Mouse (Mus musculus) midbrain, embryonic 10.5 days (tissue): ENCODE results near the gene Acsm3. TPM values are rescaled to one million over a fixed set of nuclear protein-coding genes. Genes with fewer than 3 reads are reported as not detected.
"Not testable (repeated sequence)": the region's sequence is repeated elsewhere in the genome, so short reads cannot be mapped to it uniquely, and the experiment has no call there.

Experiments
- DNase-seq: peaks from one replicate; pipeline ENCODE4 v3.0.0-alpha.2; 2017; ENCODE audit warnings: low spot score
- H3K27ac ChIP-seq: fragments of 300-500 bp; sonication (generic); replicated peaks from 2 replicates; pipeline ENCODE4 v1.5.1; 2016; ENCODE audit warnings: mild to moderate bottlenecking
- H3K27me3 ChIP-seq: fragments of 300-500 bp; sonication (generic); 2 replicates; pipeline ENCODE4 v1.6.1; 2016; ENCODE audit warnings: low read depth, mild to moderate bottlenecking; ENCODE audit not compliant: poor library complexity, severe bottlenecking
- H3K36me3 ChIP-seq: fragments of 300-500 bp; sonication (generic); 2 replicates; pipeline ENCODE4 v1.6.1; 2016; ENCODE audit warnings: mild to moderate bottlenecking, moderate library complexity
- H3K4me1 ChIP-seq: fragments of 300-500 bp; sonication (generic); 2 replicates; pipeline ENCODE4 v1.6.1; 2016
- H3K4me3 ChIP-seq: fragments of 300-500 bp; sonication (generic); 2 replicates; pipeline ENCODE4 v1.5.1; 2016; ENCODE audit warnings: mild to moderate bottlenecking, moderate library complexity
- H3K9me3 ChIP-seq: fragments of 300-500 bp; sonication (generic); replicated peaks from 2 replicates; pipeline ENCODE4 v1.6.1; 2016; ENCODE audit warnings: mild to moderate bottlenecking
- WGBS: fragments of 180-500 bp; shearing (Covaris S2); methylation state at CpG from one replicate; pipeline ENCODE4 v1.1.7; 2016; 5-methylcytosine and 5-hydroxymethylcytosine counted together
- polyA plus RNA-seq: library from polyadenylated mRNA; unstranded; fragments of >200 nt; fragmentation: Nextera tagmentation; extraction: Ambion mirVana; gene quantifications from 2 replicates; pipeline ENCODE4 v1.2.1, GENCODE M21; 2016

Acsm3 gene
- 0.10 and 0.19 TPM in 2 replicates for polyA plus RNA-seq

- Histone ChIP-seq H3K4me3 (no peak within 1 kb of the TSS), H3K36me3 (no peaks in the 10 kb centered on the region), H3K27ac (no peak within 1 kb of the TSS), H3K27me3 (no peaks in the 10 kb centered on the region), H3K9me3 (no peaks in the 10 kb centered on the region; the same call in 1 of the 2 replicates), H3K4me1 (no peaks in the 10 kb centered on the region)
- no peak for DNase-seq
- WGBS, result 88% methylated on average over 11 of the region's 11 CpGs
Measured at GRCm38 (mm10) chr7:119760527-119760951, at the start of gene Acsm3. Gene Acsm3 (plus strand): TSS chr7:119760923.

- DNase-seq, result no peak
- Histone ChIP-seq H3K4me3 (no peak overlapping the region), H3K4me1 (no peaks in the 10 kb centered on the region), H3K27me3 (no peaks in the 10 kb centered on the region), H3K9me3 (no peaks in the 10 kb centered on the region), H3K36me3 (peaks cover 48% of the 10 kb centered on the region), H3K27ac (no peak overlapping the region)
- WGBS, result 90% methylated on average over 7 of the region's 7 CpGs
Measured at GRCm38 (mm10) chr7:119714111-119714510, 46.6 kb upstream of the Acsm3 start.

GRCm38 (mm10) chr7:119720253-119720946 lies 40.3 kb upstream of the Acsm3 start, which contains the start of gene Thumpd1:
Gene Thumpd1 (minus strand): TSS chr7:119720798.
- WGBS, result under 1% methylated on average over 60 of the region's 60 CpGs
- DNase-seq, result peak; percentile 92
- Histone ChIP-seq H3K27me3 (no peaks in the 10 kb centered on the region), H3K4me3 (peak within 1 kb of the TSS; percentile 94), H3K4me1 (peaks cover 13% of the 10 kb centered on the region), H3K36me3 (peaks cover 38% of the 10 kb centered on the region), H3K9me3 (no peaks in the 10 kb centered on the region), H3K27ac (peak within 1 kb of the TSS; percentile 93)

- Histone ChIP-seq H3K9me3 (no peaks in the 10 kb centered on the region), H3K27me3 (no peaks in the 10 kb centered on the region), H3K36me3 (peaks cover 33% of the 10 kb centered on the region), H3K4me3 (peak overlapping the region; percentile 94), H3K27ac (peak overlapping the region; percentile 93), H3K4me1 (peaks cover 13% of the 10 kb centered on the region)
- 14% methylated on average over 8 of the region's 8 CpGs for WGBS
- DNase-seq, result no peak
Measured at GRCm38 (mm10) chr7:119720947-119721310, 39.8 kb upstream of the Acsm3 start.

- no peak overlapping the region for H3K27ac ChIP-seq
- no peak for DNase-seq
- H3K4me1 ChIP-seq, result no peaks in the 10 kb centered on the region; the same call in 1 of the 2 replicates
- H3K9me3 ChIP-seq, result peaks cover 13% of the 10 kb centered on the region
- 91% methylated on average over 2 of the region's 2 CpGs for WGBS
- H3K36me3 ChIP-seq, result no peaks in the 10 kb centered on the region
- H3K4me3 ChIP-seq, result no peak overlapping the region
- H3K27me3 ChIP-seq, result no peaks in the 10 kb centered on the region
Measured at GRCm38 (mm10) chr7:119727621-119728020, 33.1 kb upstream of the Acsm3 start.

- Histone ChIP-seq H3K9me3 (peaks cover 20% of the 10 kb centered on the region), H3K4me1 (peaks cover 10% of the 10 kb centered on the region)
- not testable (repeated sequence) for DNase-seq, H3K27me3 ChIP-seq, H3K27ac ChIP-seq, H3K36me3 ChIP-seq, H3K4me3 ChIP-seq
- WGBS, result 80% methylated on average over 4 of the region's 4 CpGs
Measured at GRCm38 (mm10) chr7:119731262-119731661, 29.5 kb upstream of the Acsm3 start.

GRCm38 (mm10) chr7:119738877-119739276 lies 21.8 kb upstream of the Acsm3 start:
- WGBS, result 88% methylated on average over 2 of the region's 2 CpGs
- Histone ChIP-seq H3K9me3 (peaks cover 7% of the 10 kb centered on the region; the same call in 1 of the 2 replicates), H3K36me3 (no peaks in the 10 kb centered on the region), H3K4me3 (no peak overlapping the region), H3K27me3 (peaks cover 5% of the 10 kb centered on the region), H3K4me1 (peaks cover 11% of the 10 kb centered on the region; the same call in 1 of the 2 replicates), H3K27ac (no peak overlapping the region)
- DNase-seq, result no peak

- peak; percentile 42 for DNase-seq
Measured at GRCm38 (mm10) chr7:119739798-119740468, 20.8 kb upstream of the Acsm3 start.

GRCm38 (mm10) chr7:119744321-119744720 lies 16.4 kb upstream of the Acsm3 start:
- peaks cover 10% of the 10 kb centered on the region for H3K4me1 ChIP-seq
- no peaks in the 10 kb centered on the region for H3K36me3 ChIP-seq
- H3K9me3 ChIP-seq, result no peaks in the 10 kb centered on the region
- WGBS, result 11% methylated on average over 34 of the region's 34 CpGs
- peaks cover 8% of the 10 kb centered on the region for H3K27me3 ChIP-seq
- peak overlapping the region; percentile 42 for H3K4me3 ChIP-seq
- peak; percentile 57 for DNase-seq
- H3K27ac ChIP-seq, result peak overlapping the region; percentile 46; the same call in 1 of the 2 replicates

More at GRCm38 (mm10) chr7:119739798-119740468, 20.8 kb upstream of the Acsm3 start:
- not testable (repeated sequence) for H3K27me3 ChIP-seq, H3K36me3 ChIP-seq, H3K9me3 ChIP-seq
- H3K27ac ChIP-seq, result peak overlapping the region; percentile 76
- 4% methylated on average over 34 of the region's 44 CpGs for WGBS
- H3K4me3 ChIP-seq, result peak overlapping the region; percentile 51
- peaks cover 17% of the 10 kb centered on the region for H3K4me1 ChIP-seq

- peaks cover 10% of the 10 kb centered on the region for H3K4me1 ChIP-seq
- H3K27ac ChIP-seq, result no peak overlapping the region
- DNase-seq, result no peak
- H3K9me3 ChIP-seq, result no peaks in the 10 kb centered on the region
- H3K36me3 ChIP-seq, result no peaks in the 10 kb centered on the region
- H3K27me3 ChIP-seq, result peaks cover 8% of the 10 kb centered on the region
- WGBS, result 90% methylated on average over 1 of the region's 1 CpGs
- no peak overlapping the region for H3K4me3 ChIP-seq
Measured at GRCm38 (mm10) chr7:119745869-119746268, 14.9 kb upstream of the Acsm3 start.

- Histone ChIP-seq H3K9me3 (no peaks in the 10 kb centered on the region), H3K4me3 (no peak overlapping the region), H3K4me1 (peaks cover 10% of the 10 kb centered on the region), H3K27me3 (peaks cover 4% of the 10 kb centered on the region), H3K36me3 (no peaks in the 10 kb centered on the region), H3K27ac (no peak overlapping the region)
- WGBS, result 82% methylated on average over 2 of the region's 2 CpGs
- no peak for DNase-seq
Measured at GRCm38 (mm10) chr7:119748761-119749160, 12.0 kb upstream of the Acsm3 start.

GRCm38 (mm10) chr7:119749942-119750341 lies 10.8 kb upstream of the Acsm3 start:
- 73% methylated on average over 2 of the region's 2 CpGs for WGBS

GRCm38 (mm10) chr7:119753696-119754095 lies 7.0 kb upstream of the Acsm3 start:
- H3K27ac ChIP-seq, result no peak overlapping the region
- H3K27me3 ChIP-seq, result no peaks in the 10 kb centered on the region
- no peak overlapping the region for H3K4me3 ChIP-seq
- 86% methylated on average over 1 of the region's 1 CpGs for WGBS
- H3K4me1 ChIP-seq, result no peaks in the 10 kb centered on the region
- no peaks in the 10 kb centered on the region for H3K36me3 ChIP-seq
- DNase-seq, result no peak
- no peaks in the 10 kb centered on the region for H3K9me3 ChIP-seq

More at GRCm38 (mm10) chr7:119749942-119750341, 10.8 kb upstream of the Acsm3 start:
- Histone ChIP-seq H3K9me3 (no peaks in the 10 kb centered on the region), H3K27ac (no peak overlapping the region), H3K27me3 (no peaks in the 10 kb centered on the region), H3K36me3 (no peaks in the 10 kb centered on the region), H3K4me1 (peaks cover under 1% of the 10 kb centered on the region; the same call in 1 of the 2 replicates), H3K4me3 (no peak overlapping the region)
- no peak for DNase-seq
